Mouse (Mus musculus) skeletal muscle tissue, postnatal 0 days (tissue): ENCODE data around the gene Polr1c. TPM values are rescaled to one million over a fixed set of nuclear protein-coding genes. Genes with fewer than 3 reads are reported as not detected.

Experiments used
- microRNA counts: library from miRNA; unstranded; fragments of <30 nt; microRNA quantifications from one replicate; lab custom pipeline; 2015
- microRNA-seq, 2 experiments: library from miRNA; unstranded; fragments of <30 nt; microRNA quantifications; one replicate each; pipeline ENCODE4; 2016
- polyA plus RNA-seq: library from polyadenylated mRNA; unstranded; fragments of >200 nt; fragmentation: Nextera tagmentation; extraction: Ambion mirVana; gene quantifications from 2 replicates; pipeline ENCODE4 v1.2.1, GENCODE M21; 2015

Polr1c gene
- polyA plus RNA-seq = 31.5 and 31.7 TPM in 2 replicates

GRCm38 (mm10) chr17:46247512-46248188, at the start of gene Polr1c, which contains the start of gene Yipf3:
Polr1c (minus strand) TSS chr17:46248054.
Yipf3 (plus strand) TSS chr17:46248080.

DNA sequence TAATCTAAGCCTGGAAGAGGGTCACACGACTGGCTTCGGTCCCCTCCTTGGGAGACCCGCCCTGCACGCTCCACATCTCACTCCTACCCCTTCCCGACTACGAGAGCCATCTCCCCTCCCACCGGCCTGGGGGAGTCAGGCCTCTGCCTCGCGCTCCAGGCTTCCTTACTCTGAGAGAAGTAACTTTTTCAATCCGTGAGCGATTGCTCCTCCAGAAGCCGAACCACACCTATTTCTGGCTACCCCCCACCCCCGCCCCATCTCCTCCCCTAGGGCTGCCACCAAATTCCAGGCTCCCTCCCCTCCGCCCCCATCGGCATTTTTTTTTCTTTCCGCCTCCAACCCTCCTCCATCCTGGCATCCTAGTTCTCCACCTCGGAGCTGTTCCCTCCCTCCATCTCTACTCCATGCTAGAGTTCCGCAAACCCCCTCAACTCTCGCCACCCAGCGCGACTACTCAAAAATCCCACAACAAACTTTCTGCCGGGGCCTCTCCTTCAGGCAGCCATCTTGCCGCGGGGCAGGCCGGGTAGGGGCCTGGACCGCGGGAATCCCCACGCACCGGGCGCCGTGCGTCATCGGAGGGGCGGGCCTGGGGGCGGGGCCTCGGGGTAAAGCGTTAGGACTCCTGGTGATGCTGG, 34.7 kb upstream of the Polr1c start, which contains the start of gene Tjap1:
Gene Tjap1, minus strand, starts transcription at position 544 of the 641 bp plus-strand sequence.

DNA sequence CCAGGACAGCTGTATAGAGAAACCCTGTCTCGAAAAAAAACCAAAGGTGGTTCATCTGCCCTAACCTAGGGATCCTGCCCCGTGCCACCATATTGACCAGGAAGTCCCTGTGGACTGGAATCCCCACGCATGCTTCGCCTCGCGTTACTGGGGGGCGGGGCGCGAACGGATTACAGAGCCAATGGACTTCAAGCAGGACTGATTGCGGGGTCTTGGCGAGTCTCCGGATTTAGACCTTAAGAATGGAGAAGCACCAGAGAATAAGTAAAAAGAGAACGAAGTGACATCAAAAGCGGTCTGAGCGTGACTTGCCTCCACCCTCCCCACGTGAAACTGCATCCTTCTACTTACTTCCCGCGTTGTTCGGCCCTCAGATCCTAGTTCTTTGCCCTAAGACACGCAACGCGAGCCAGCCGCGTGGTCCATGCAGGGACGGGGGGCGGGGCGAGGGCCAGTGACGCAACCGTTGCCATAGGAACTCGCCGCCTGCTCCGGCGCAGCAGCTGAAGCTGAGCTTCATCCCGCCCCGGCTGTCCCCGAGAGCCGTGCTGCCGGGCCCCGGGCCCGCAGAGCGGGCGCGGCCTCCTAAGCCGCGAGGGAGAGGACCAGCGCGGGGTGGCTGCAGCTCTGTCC, 5.7 kb upstream of the Polr1c start, which contains the start of gene Lrrc73:
Gene Lrrc73, plus strand, starts transcription at position 80 of the 633 bp plus-strand sequence.

GRCm38 (mm10) chr17:46202421-46203071, 45.3 kb downstream of the Polr1c start, which contains the start of the genes Polh and Xpo5:
Polh (minus strand) TSS chr17:46202645.
Xpo5 (plus strand) TSS chr17:46202782.

MicroRNAs within 50 kb of the gene (microRNA counts, 519-probe panel; counts per million panel counts)
- microRNA mmu-miR-693-3p (lab: Ali Mortazavi, UCI) (296 counts per million, percentile 58 among the panel's probes with 10 or more counts), microRNA mmu-miR-693-5p (lab: Ali Mortazavi, UCI) (296 counts per million, percentile 58 among the panel's probes with 10 or more counts)

Small RNA genes within 50 kb of the gene (microRNA-seq; reads per million reads assigned to microRNA genes)
- gene Mir693 = 0 to 0.30 reads per million in 2 experiments

Other genes starting within 250 kb of the Polr1c start
- gene Vegfa, start 215.7 kb downstream of the Polr1c start, polyA plus RNA-seq = 3.3 and 4.9 TPM in 2 replicates
- gene Mrps18a, start 137.1 kb downstream of the Polr1c start, polyA plus RNA-seq = 126 and 133 TPM in 2 replicates
- 1.5 and 2.6 TPM in 2 replicates for gene Rsph9, start 103.8 kb downstream of the Polr1c start, polyA plus RNA-seq
- gene Mad2l1bp, start 94.5 kb downstream of the Polr1c start, polyA plus RNA-seq = 26.5 and 27.4 TPM in 2 replicates
- gene Gtpbp2, start 87.0 kb downstream of the Polr1c start, polyA plus RNA-seq = 19.9 and 22.5 TPM in 2 replicates
- 9.0 and 9.6 TPM in 2 replicates for gene Polh, start 45.4 kb downstream of the Polr1c start, polyA plus RNA-seq
- gene Xpo5, start 45.3 kb downstream of the Polr1c start, polyA plus RNA-seq = 10.1 and 10.3 TPM in 2 replicates
- 92.1 and 98.5 TPM in 2 replicates for gene Yipf3, start within 50 bp of the Polr1c start, polyA plus RNA-seq
- 0.44 and 0.71 TPM in 2 replicates for gene Lrrc73, start 5.5 kb upstream of the Polr1c start, polyA plus RNA-seq
- 40.6 and 41.4 TPM in 2 replicates for gene Tjap1, start 35.0 kb upstream of the Polr1c start, polyA plus RNA-seq
- 3.2 and 3.7 TPM in 2 replicates for gene Dlk2, start 49.4 kb upstream of the Polr1c start, polyA plus RNA-seq
- gene Abcc10, start 80.3 kb upstream of the Polr1c start, polyA plus RNA-seq = 2.7 and 2.8 TPM in 2 replicates
- 4.8 and 5.7 TPM in 2 replicates for gene Zfp318, start 135.7 kb upstream of the Polr1c start, polyA plus RNA-seq
- 0.96 and 2.6 TPM in 2 replicates for gene Crip3, start 180.9 kb upstream of the Polr1c start, polyA plus RNA-seq
- not detected in 2 replicates for gene Slc22a7, start 190.4 kb upstream of the Polr1c start, polyA plus RNA-seq
- gene Ttbk1, start 239.6 kb upstream of the Polr1c start, polyA plus RNA-seq = 0.02 and 0.03 TPM in 2 replicates
- gene Dnph1, start 248.7 kb upstream of the Polr1c start, polyA plus RNA-seq = 4.4 and 6.8 TPM in 2 replicates